Mouse (Mus musculus) MN1 (cell line): ENCODE measurements around the gene Isl2.

Experiments
- DNase-seq: peaks from one replicate; pipeline ENCODE4 v3.0.0-alpha.2; 2016; ENCODE audit warnings: low spot score

Isl2 gene

GRCm38 (mm10) chr9:55538377-55538776 lies at the start of gene Isl2:
TSS of gene Isl2 (plus strand) at chr9:55538672.
- DNase-seq = peak; percentile 41

GRCm38 (mm10) chr9:55507922-55508321 lies 30.6 kb upstream of the Isl2 start:
- DNase-seq = no peak

- DNase-seq = no peak
These were observed 29.8 kb upstream of the Isl2 start for GRCm38 (mm10) chr9:55508701-55509100.

- no peak for DNase-seq
These were observed 28.7 kb upstream of the Isl2 start for GRCm38 (mm10) chr9:55509731-55510130.

- DNase-seq = no peak
These were observed 27.7 kb upstream of the Isl2 start for GRCm38 (mm10) chr9:55510651-55511235.

- DNase-seq = peak; percentile 61
These were observed 26.9 kb upstream of the Isl2 start for GRCm38 (mm10) chr9:55511521-55511993.

- DNase-seq = peak; percentile 97
These were observed 26.4 kb upstream of the Isl2 start, which contains the start of gene Etfa for GRCm38 (mm10) chr9:55512027-55512543. TSS of gene Etfa (minus strand) at chr9:55512243.

GRCm38 (mm10) chr9:55525716-55526115 lies 12.8 kb upstream of the Isl2 start:
- no peak for DNase-seq

GRCm38 (mm10) chr9:55535907-55536306 lies 2.6 kb upstream of the Isl2 start:
- DNase-seq = no peak

GRCm38 (mm10) chr9:55539006-55539405 lies 534 bp downstream of the Isl2 start:
- no peak for DNase-seq

GRCm38 (mm10) chr9:55539661-55540390 lies 1.4 kb downstream of the Isl2 start:
- DNase-seq = no peak

- peak; percentile 17 for DNase-seq
These were observed 1.9 kb downstream of the Isl2 start for GRCm38 (mm10) chr9:55540391-55540770.

- peak; percentile 93 for DNase-seq
These were observed 2.4 kb downstream of the Isl2 start for GRCm38 (mm10) chr9:55540888-55541287.

- DNase-seq = no peak
These were observed 3.4 kb downstream of the Isl2 start for GRCm38 (mm10) chr9:55541681-55542365.

- DNase-seq = no peak
These were observed 4.2 kb downstream of the Isl2 start for GRCm38 (mm10) chr9:55542366-55543325.

- DNase-seq = no peak
These were observed 4.8 kb downstream of the Isl2 start for GRCm38 (mm10) chr9:55543336-55543702.

- no peak for DNase-seq
These were observed 5.4 kb downstream of the Isl2 start for GRCm38 (mm10) chr9:55543703-55544401.

- no peak for DNase-seq
These were observed 6.5 kb downstream of the Isl2 start for GRCm38 (mm10) chr9:55544861-55545555.

- DNase-seq = no peak
These were observed 7.2 kb downstream of the Isl2 start for GRCm38 (mm10) chr9:55545556-55546175.
